Mouse (Mus musculus) MEL (cell line): ENCODE measurements around the gene Nup35. TPM values are rescaled to one million over a fixed set of nuclear protein-coding genes. Genes with fewer than 3 reads are reported as not detected.

Experiments used
- DNase-seq: peaks from one replicate; pipeline ENCODE4 v3.0.0; 2011; ENCODE audit warnings: low read depth, low spot score
- H3K27ac ChIP-seq: 2 replicates; pipeline ENCODE4 v1.5.1; 2012; ENCODE audit warnings: low read depth, mild to moderate bottlenecking, control low read depth, low read length, moderate library complexity; ENCODE audit not compliant: control insufficient read depth
- H3K27me3 ChIP-seq, 2 experiments: fragments of 150-350 bp in 1 of 2; sonication (generic) in 1 of 2; 2 replicates each; pipeline ENCODE4 v1.6.1; 2012; ENCODE audit warnings: low read length in 2 of 2, mild to moderate bottlenecking in 2 of 2, improper control_type of control experiment in 1 of 2, moderate library complexity in 1 of 2; ENCODE audit not compliant: insufficient read depth in 2 of 2, control insufficient read depth in 1 of 2
- H3K36me3 ChIP-seq, 2 experiments: 2 replicates each; pipeline ENCODE4 v1.6.1; 2012 to 2014; ENCODE audit warnings: low read length in 2 of 2, improper control_type of control experiment in 1 of 2, inconsistent platforms in 1 of 2, mild to moderate bottlenecking in 1 of 2; ENCODE audit not compliant: insufficient read depth in 2 of 2, control insufficient read depth in 1 of 2
- H3K4me1 ChIP-seq, 2 experiments: fragments of 150-350 bp in 1 of 2; sonication (generic) in 1 of 2; 2 replicates each; pipeline ENCODE4 v1.6.1; 2012; ENCODE audit warnings: low read length in 2 of 2, improper control_type of control experiment in 1 of 2, mild to moderate bottlenecking in 1 of 2; ENCODE audit not compliant: insufficient read depth in 2 of 2, control insufficient read depth in 1 of 2
- H3K4me3 ChIP-seq, 2 experiments: fragments of 150-350 bp in 1 of 2; sonication (generic) in 1 of 2; 2 replicates each; pipeline ENCODE4 v1.5.1; 2012; ENCODE audit warnings: low read depth in 2 of 2, low read length in 2 of 2, mild to moderate bottlenecking in 2 of 2, moderate library complexity in 2 of 2, control low read depth in 1 of 2, improper control_type of control experiment in 1 of 2; ENCODE audit not compliant: control insufficient read depth in 1 of 2, insufficient read depth in 1 of 2
- H3K79me2 ChIP-seq: 2 replicates; pipeline ENCODE4 v1.6.1; 2012; ENCODE audit warnings: mild to moderate bottlenecking, low read length, moderate library complexity; ENCODE audit not compliant: control insufficient read depth, poor library complexity, insufficient read depth
- H3K9ac ChIP-seq: 2 replicates; pipeline ENCODE4 v1.6.1; 2012; ENCODE audit warnings: low read depth, mild to moderate bottlenecking, control low read depth, low read length, moderate library complexity; ENCODE audit not compliant: control insufficient read depth, poor library complexity, severe bottlenecking
- H3K9me3 ChIP-seq: fragments of 150-350 bp; sonication (generic); replicated peaks from 2 replicates; pipeline ENCODE4 v1.6.1; 2012; ENCODE audit warnings: mild to moderate bottlenecking, low read length, improper control_type of control experiment, moderate library complexity; ENCODE audit not compliant: insufficient read depth
- E2F4 ChIP-seq: IDR thresholded peaks from 2 replicates; pipeline ENCODE4 v1.6.1; 2011; ENCODE audit warnings: low read depth, low read length, improper control_type of control experiment, borderline replicate concordance
- EP300 ChIP-seq, 2 experiments: IDR thresholded peaks; 2 replicates each; pipeline ENCODE4 v1.6.1; 2011; ENCODE audit warnings: improper control_type of control experiment in 2 of 2, low read length in 2 of 2, low read depth in 1 of 2, mild to moderate bottlenecking in 1 of 2
- ETS1 ChIP-seq: IDR thresholded peaks from 2 replicates; pipeline ENCODE4 v1.6.1; 2012; ENCODE audit warnings: low read depth, mild to moderate bottlenecking, inconsistent platforms, low read length, improper control_type of control experiment, moderate library complexity
- HCFC1 ChIP-seq: IDR thresholded peaks from 2 replicates; pipeline ENCODE4 v1.6.1; 2012; ENCODE audit warnings: low read depth, mild to moderate bottlenecking, inconsistent platforms, low read length, improper control_type of control experiment, moderate library complexity
- JUND ChIP-seq: IDR thresholded peaks from 2 replicates; pipeline ENCODE4 v1.6.1; 2011; ENCODE audit warnings: low read depth, mild to moderate bottlenecking, improper control_type of control experiment, low read length
- MAZ ChIP-seq: IDR thresholded peaks from 2 replicates; pipeline ENCODE4 v1.6.1; 2012; ENCODE audit warnings: low read depth, mild to moderate bottlenecking, inconsistent platforms, low read length, improper control_type of control experiment
- MXI1 ChIP-seq: IDR thresholded peaks from 2 replicates; pipeline ENCODE4 v1.6.1; 2011; ENCODE audit warnings: mild to moderate bottlenecking, low read depth, low read length, improper control_type of control experiment
- MYC ChIP-seq: IDR thresholded peaks from 2 replicates; pipeline ENCODE4 v1.6.1; 2011; ENCODE audit warnings: low read depth, mild to moderate bottlenecking, low read length, improper control_type of control experiment, moderate library complexity
- NRF1 ChIP-seq: IDR thresholded peaks from 2 replicates; pipeline ENCODE4 v1.6.1; 2014; ENCODE audit warnings: low read depth, mild to moderate bottlenecking, inconsistent platforms, low read length, improper control_type of control experiment, moderate library complexity; ENCODE audit not compliant: poor library complexity, insufficient read depth, severe bottlenecking
- POLR2A ChIP-seq, 2 experiments: IDR thresholded peaks; 2 replicates each; pipeline ENCODE4 v1.6.1; 2011 to 2012; ENCODE audit warnings: low read length in 2 of 2, mild to moderate bottlenecking in 2 of 2, control low read depth in 1 of 2, improper control_type of control experiment in 1 of 2, low read depth in 1 of 2, moderate library complexity in 1 of 2; ENCODE audit not compliant: control insufficient read depth in 1 of 2, insufficient read depth in 1 of 2, poor library complexity in 1 of 2
- POLR2AphosphoS2 ChIP-seq: IDR thresholded peaks from 2 replicates; pipeline ENCODE4 v1.6.1; 2011; ENCODE audit warnings: low read length, improper control_type of control experiment
- RAD21 ChIP-seq: IDR thresholded peaks from 2 replicates; pipeline ENCODE4 v1.6.1; 2011; ENCODE audit warnings: mild to moderate bottlenecking, low read depth, low read length, improper control_type of control experiment
- RCOR1 ChIP-seq: IDR thresholded peaks from 2 replicates; pipeline ENCODE4 v1.6.1; 2012; ENCODE audit warnings: low read depth, mild to moderate bottlenecking, inconsistent platforms, low read length, improper control_type of control experiment
- SIN3A ChIP-seq: IDR thresholded peaks from 2 replicates; pipeline ENCODE4 v1.6.1; 2012; ENCODE audit warnings: low read length, improper control_type of control experiment, inconsistent platforms
- SMC3 ChIP-seq: IDR thresholded peaks from 2 replicates; pipeline ENCODE4 v1.6.1; 2011; ENCODE audit warnings: low read depth, low read length, improper control_type of control experiment
- TBP ChIP-seq: IDR thresholded peaks from 2 replicates; pipeline ENCODE4 v1.8.0; 2011; ENCODE audit warnings: low read depth, low read length, improper control_type of control experiment
- TCF12 ChIP-seq: IDR thresholded peaks from 2 replicates; pipeline ENCODE4 v1.6.1; 2014; ENCODE audit warnings: low read depth, mild to moderate bottlenecking, inconsistent platforms, low read length, improper control_type of control experiment, moderate library complexity
- UBTF ChIP-seq: IDR thresholded peaks from 2 replicates; pipeline ENCODE4 v1.6.1; 2012; ENCODE audit warnings: low read depth, mild to moderate bottlenecking, inconsistent platforms, low read length, improper control_type of control experiment, moderate library complexity, borderline replicate concordance; ENCODE audit not compliant: insufficient read depth
- ZC3H11A ChIP-seq: IDR thresholded peaks from 2 replicates; pipeline ENCODE4 v1.6.1; 2012; ENCODE audit warnings: low read depth, mild to moderate bottlenecking, inconsistent platforms, low read length, improper control_type of control experiment
- ZKSCAN1 ChIP-seq: IDR thresholded peaks from 2 replicates; pipeline ENCODE4 v1.6.1; 2012; ENCODE audit warnings: low read depth, mild to moderate bottlenecking, inconsistent platforms, low read length, improper control_type of control experiment, moderate library complexity
- ZMIZ1 ChIP-seq: IDR thresholded peaks from 2 replicates; pipeline ENCODE4 v1.6.1; 2012; ENCODE audit warnings: low read depth, mild to moderate bottlenecking, inconsistent platforms, low read length, improper control_type of control experiment, moderate library complexity
- ZNF384 ChIP-seq: IDR thresholded peaks from 2 replicates; pipeline ENCODE4 v1.6.1; 2012; ENCODE audit warnings: low read depth, mild to moderate bottlenecking, inconsistent platforms, low read length, improper control_type of control experiment
- polyA plus RNA-seq, 2 experiments: library from polyadenylated mRNA; stranded (reverse) in 1 of 2; unstranded in 1 of 2; fragments of >175 nt in 1 of 2; fragments of >200 nt in 1 of 2; gene quantifications; 2 replicates each; pipeline versions ENCODE4 v1.2.1 to v1.2.4; 2012; ENCODE audit warnings: low replicate concordance in 2 of 2, low read depth in 1 of 2; ENCODE audit not compliant: insufficient read length in 2 of 2, insufficient read depth in 1 of 2, missing spikeins in 1 of 2
- total RNA-seq: library from RNA; depleted of rRNA; stranded (reverse); fragments of 300-350 nt; gene quantifications from 2 replicates; pipeline ENCODE4 v1.2.3, GENCODE M21; 2012

Nup35 gene
- total and polyA plus RNA-seq, 3 experiments: 36.1 to 51.5 TPM; not detected in 1

- Histone ChIP-seq H3K9ac (no peak overlapping the region), H3K79me2 (no peaks in the 10 kb centered on the region), H3K36me3 (peaks cover 0 to 25% of the 10 kb centered on the region in 2 experiments; a peak in 3 of 4 replicates), H3K27me3 (no peaks in the 10 kb centered on the region), H3K27ac (no peak overlapping the region), H3K9me3 (no peaks in the 10 kb centered on the region), H3K4me3 (no peak overlapping the region), H3K4me1 (peaks cover 0 to 4% of the 10 kb centered on the region in 2 experiments; a peak in 2 of 4 replicates)
- TF ChIP-seq POLR2A (IDR thresholded peaks at IDR 0.05; ENCODE audit: control insufficient read depth in 1 of 2, insufficient read depth in 1 of 2, low read depth in 1 of 2, low read length in 2 of 2, poor library complexity in 1 of 2) (no peak), POLR2AphosphoS2 (no peak), E2F4 (no peak), ZC3H11A (no peak), MXI1 (no peak), TCF12 (no peak), ZKSCAN1 (no peak), RCOR1 (no peak), MYC (no peak), ZMIZ1 (no peak), EP300 (IDR thresholded peaks at IDR 0.05; ENCODE audit: low read depth in 1 of 2, low read length in 2 of 2) (no peak)
- DNase-seq: no peak
These were observed 45.6 kb downstream of the Nup35 start for GRCm38 (mm10) chr2:80662682-80663081.

GRCm38 (mm10) chr2:80667396-80667964, 50.4 kb downstream of the Nup35 start:
- Histone ChIP-seq H3K4me1 (no peaks in the 10 kb centered on the region), H3K9ac (no peak overlapping the region), H3K27ac (no peak overlapping the region), H3K9me3 (no peaks in the 10 kb centered on the region), H3K27me3 (no peaks in the 10 kb centered on the region), H3K79me2 (no peaks in the 10 kb centered on the region), H3K4me3 (no peak overlapping the region), H3K36me3 (peaks cover 0 to 2% of the 10 kb centered on the region in 2 experiments; a peak in 1 of 4 replicates)
- DNase-seq: no peak
- TF ChIP-seq TBP (no peak), ETS1 (no peak), MAZ (no peak), NRF1 (no peak), MYC (no peak), HCFC1 (no peak), RCOR1 (no peak), RAD21 (no peak), ZMIZ1 (no peak), JUND (no peak), ZKSCAN1 (no peak), UBTF (no peak), ZNF384 (no peak), SIN3A (no peak), ZC3H11A (no peak), SMC3 (no peak)
